Mouse (Mus musculus) MEL (cell line): ENCODE measurements at regions not wholly inside any gene's neighbourhood (a gene's known extent, or its start where the extent isn't known, plus 50 kb on each side); places are given as distances from the start of the nearest gene placed in this dataset.

ENCODE experiments used
- DNase-seq: peaks from one replicate; pipeline ENCODE4 v3.0.0; 2011; ENCODE audit warnings: low read depth, low spot score
- H3K27ac ChIP-seq: 2 replicates; pipeline ENCODE4 v1.5.1; 2012; ENCODE audit warnings: low read depth, mild to moderate bottlenecking, control low read depth, low read length, moderate library complexity; ENCODE audit not compliant: control insufficient read depth
- H3K27me3 ChIP-seq, 2 experiments: fragments of 150-350 bp in 1 of 2; sonication (generic) in 1 of 2; 2 replicates each; pipeline ENCODE4 v1.6.1; 2012; ENCODE audit warnings: low read length in 2 of 2, mild to moderate bottlenecking in 2 of 2, improper control_type of control experiment in 1 of 2, moderate library complexity in 1 of 2; ENCODE audit not compliant: insufficient read depth in 2 of 2, control insufficient read depth in 1 of 2
- H3K36me3 ChIP-seq, 2 experiments: 2 replicates each; pipeline ENCODE4 v1.6.1; 2012 to 2014; ENCODE audit warnings: low read length in 2 of 2, improper control_type of control experiment in 1 of 2, inconsistent platforms in 1 of 2, mild to moderate bottlenecking in 1 of 2; ENCODE audit not compliant: insufficient read depth in 2 of 2, control insufficient read depth in 1 of 2
- H3K4me1 ChIP-seq, 2 experiments: fragments of 150-350 bp in 1 of 2; sonication (generic) in 1 of 2; 2 replicates each; pipeline ENCODE4 v1.6.1; 2012; ENCODE audit warnings: low read length in 2 of 2, improper control_type of control experiment in 1 of 2, mild to moderate bottlenecking in 1 of 2; ENCODE audit not compliant: insufficient read depth in 2 of 2, control insufficient read depth in 1 of 2
- H3K4me3 ChIP-seq, 2 experiments: fragments of 150-350 bp in 1 of 2; sonication (generic) in 1 of 2; 2 replicates each; pipeline ENCODE4 v1.5.1; 2012; ENCODE audit warnings: low read depth in 2 of 2, low read length in 2 of 2, mild to moderate bottlenecking in 2 of 2, moderate library complexity in 2 of 2, control low read depth in 1 of 2, improper control_type of control experiment in 1 of 2; ENCODE audit not compliant: control insufficient read depth in 1 of 2, insufficient read depth in 1 of 2
- H3K79me2 ChIP-seq: 2 replicates; pipeline ENCODE4 v1.6.1; 2012; ENCODE audit warnings: mild to moderate bottlenecking, low read length, moderate library complexity; ENCODE audit not compliant: control insufficient read depth, poor library complexity, insufficient read depth
- H3K9ac ChIP-seq: 2 replicates; pipeline ENCODE4 v1.6.1; 2012; ENCODE audit warnings: low read depth, mild to moderate bottlenecking, control low read depth, low read length, moderate library complexity; ENCODE audit not compliant: control insufficient read depth, poor library complexity, severe bottlenecking
- H3K9me3 ChIP-seq: fragments of 150-350 bp; sonication (generic); replicated peaks from 2 replicates; pipeline ENCODE4 v1.6.1; 2012; ENCODE audit warnings: mild to moderate bottlenecking, low read length, improper control_type of control experiment, moderate library complexity; ENCODE audit not compliant: insufficient read depth
- BHLHE40 ChIP-seq: IDR thresholded peaks from 2 replicates; pipeline ENCODE4 v1.6.1; 2012; ENCODE audit warnings: low read depth, mild to moderate bottlenecking, inconsistent platforms, low read length, improper control_type of control experiment, borderline replicate concordance
- CHD1 ChIP-seq: IDR thresholded peaks from 2 replicates; pipeline ENCODE4 v1.6.1; 2012; ENCODE audit warnings: low read depth, mild to moderate bottlenecking, inconsistent platforms, low read length, improper control_type of control experiment
- CHD2 ChIP-seq: IDR thresholded peaks from 2 replicates; pipeline ENCODE4 v1.6.1; 2011; ENCODE audit warnings: low read length, improper control_type of control experiment
- CTCF ChIP-seq, 3 experiments: IDR thresholded peaks in 2 of 3; conservative IDR thresholded peaks in 1 of 3; 2 replicates each; pipeline ENCODE4 v1.5.1; 2011 to 2012; ENCODE audit warnings: low read length in 3 of 3, low read depth in 2 of 3, mild to moderate bottlenecking in 2 of 3, improper control_type of control experiment in 1 of 3, inconsistent platforms in 1 of 3, mixed read lengths in 1 of 3, moderate library complexity in 1 of 3; ENCODE audit not compliant: control insufficient read depth in 1 of 3, insufficient read depth in 1 of 3, poor library complexity in 1 of 3, severe bottlenecking in 1 of 3
- E2F4 ChIP-seq: IDR thresholded peaks from 2 replicates; pipeline ENCODE4 v1.6.1; 2011; ENCODE audit warnings: low read depth, low read length, improper control_type of control experiment, borderline replicate concordance
- EP300 ChIP-seq, 2 experiments: IDR thresholded peaks; 2 replicates each; pipeline ENCODE4 v1.6.1; 2011; ENCODE audit warnings: improper control_type of control experiment in 2 of 2, low read length in 2 of 2, low read depth in 1 of 2, mild to moderate bottlenecking in 1 of 2
- ETS1 ChIP-seq: IDR thresholded peaks from 2 replicates; pipeline ENCODE4 v1.6.1; 2012; ENCODE audit warnings: low read depth, mild to moderate bottlenecking, inconsistent platforms, low read length, improper control_type of control experiment, moderate library complexity
- GABPA ChIP-seq: IDR thresholded peaks from 2 replicates; pipeline ENCODE4 v1.6.1; 2012; ENCODE audit warnings: low read depth, mild to moderate bottlenecking, inconsistent platforms, low read length, improper control_type of control experiment, moderate library complexity
- HCFC1 ChIP-seq: IDR thresholded peaks from 2 replicates; pipeline ENCODE4 v1.6.1; 2012; ENCODE audit warnings: low read depth, mild to moderate bottlenecking, inconsistent platforms, low read length, improper control_type of control experiment, moderate library complexity
- JUND ChIP-seq: IDR thresholded peaks from 2 replicates; pipeline ENCODE4 v1.6.1; 2011; ENCODE audit warnings: low read depth, mild to moderate bottlenecking, improper control_type of control experiment, low read length
- MAFK ChIP-seq: IDR thresholded peaks from 2 replicates; pipeline ENCODE4 v1.6.1; 2011; ENCODE audit warnings: low read depth, mild to moderate bottlenecking, low read length, improper control_type of control experiment, borderline replicate concordance
- MAX ChIP-seq: IDR thresholded peaks from 2 replicates; pipeline ENCODE4 v1.6.1; 2011; ENCODE audit warnings: low read length, improper control_type of control experiment
- MEF2A ChIP-seq: IDR thresholded peaks from 2 replicates; pipeline ENCODE4 v1.6.1; 2014; ENCODE audit warnings: low read depth, mild to moderate bottlenecking, inconsistent platforms, low read length, improper control_type of control experiment; ENCODE audit not compliant: poor library complexity, insufficient replicate concordance, severe bottlenecking; ENCODE audit errors: extremely low read depth
- MYB ChIP-seq: IDR thresholded peaks from 2 replicates; pipeline ENCODE4 v1.6.1; 2011; ENCODE audit warnings: mild to moderate bottlenecking, low read depth, low read length, improper control_type of control experiment
- MYC ChIP-seq: IDR thresholded peaks from 2 replicates; pipeline ENCODE4 v1.6.1; 2011; ENCODE audit warnings: low read depth, mild to moderate bottlenecking, low read length, improper control_type of control experiment, moderate library complexity
- POLR2A ChIP-seq, 2 experiments: IDR thresholded peaks; 2 replicates each; pipeline ENCODE4 v1.6.1; 2011 to 2012; ENCODE audit warnings: low read length in 2 of 2, mild to moderate bottlenecking in 2 of 2, control low read depth in 1 of 2, improper control_type of control experiment in 1 of 2, low read depth in 1 of 2, moderate library complexity in 1 of 2; ENCODE audit not compliant: control insufficient read depth in 1 of 2, insufficient read depth in 1 of 2, poor library complexity in 1 of 2
- POLR2AphosphoS5 ChIP-seq: IDR thresholded peaks from 2 replicates; pipeline ENCODE4 v1.6.1; 2012; ENCODE audit warnings: low read depth, borderline replicate concordance, mild to moderate bottlenecking, inconsistent platforms, low read length, moderate library complexity, mixed read lengths
- SMC3 ChIP-seq: IDR thresholded peaks from 2 replicates; pipeline ENCODE4 v1.6.1; 2011; ENCODE audit warnings: low read depth, low read length, improper control_type of control experiment
- TAL1 ChIP-seq: IDR thresholded peaks from 2 replicates; pipeline ENCODE4 v1.6.1; 2012; ENCODE audit warnings: mild to moderate bottlenecking, inconsistent platforms, low read length, moderate library complexity, mixed read lengths
- TBP ChIP-seq: IDR thresholded peaks from 2 replicates; pipeline ENCODE4 v1.8.0; 2011; ENCODE audit warnings: low read depth, low read length, improper control_type of control experiment
- UBTF ChIP-seq: IDR thresholded peaks from 2 replicates; pipeline ENCODE4 v1.6.1; 2012; ENCODE audit warnings: low read depth, mild to moderate bottlenecking, inconsistent platforms, low read length, improper control_type of control experiment, moderate library complexity, borderline replicate concordance; ENCODE audit not compliant: insufficient read depth
- USF1 ChIP-seq: IDR thresholded peaks from 2 replicates; pipeline ENCODE4 v1.6.1; 2014; ENCODE audit warnings: low read depth, mild to moderate bottlenecking, inconsistent platforms, low read length, improper control_type of control experiment, moderate library complexity
- USF2 ChIP-seq, 2 experiments: IDR thresholded peaks; 2 replicates each; pipeline ENCODE4 v1.6.1; 2011 to 2012; ENCODE audit warnings: improper control_type of control experiment in 2 of 2, low read length in 2 of 2, borderline replicate concordance in 1 of 2, inconsistent platforms in 1 of 2, low read depth in 1 of 2, mild to moderate bottlenecking in 1 of 2; ENCODE audit not compliant: insufficient read depth in 1 of 2
- ZC3H11A ChIP-seq: IDR thresholded peaks from 2 replicates; pipeline ENCODE4 v1.6.1; 2012; ENCODE audit warnings: low read depth, mild to moderate bottlenecking, inconsistent platforms, low read length, improper control_type of control experiment
- ZNF384 ChIP-seq: IDR thresholded peaks from 2 replicates; pipeline ENCODE4 v1.6.1; 2012; ENCODE audit warnings: low read depth, mild to moderate bottlenecking, inconsistent platforms, low read length, improper control_type of control experiment

- no peak for TF ChIP-seq BHLHE40
- no peak for TF ChIP-seq TBP
- no peak for TF ChIP-seq POLR2AphosphoS5
- TF ChIP-seq ETS1 = no peak
- TF ChIP-seq E2F4 = no peak
- TF ChIP-seq USF2 (IDR thresholded peaks at IDR 0.05; ENCODE audit: borderline replicate concordance in 1 of 2, insufficient read depth in 1 of 2, low read depth in 1 of 2, low read length in 2 of 2) = no peak
- no peak for TF ChIP-seq UBTF
- TF ChIP-seq MYB = no peak
- TF ChIP-seq MEF2A = no peak
- no peak for TF ChIP-seq MYC
- TF ChIP-seq TAL1 = no peak
- TF ChIP-seq SMC3 = no peak
- TF ChIP-seq HCFC1 = no peak
- no peak for TF ChIP-seq CTCF (IDR thresholded peaks at IDR 0.05 in 2 of 3, conservative IDR thresholded peaks at IDR 0.05 in 1 of 3; ENCODE audit: control insufficient read depth in 1 of 3, insufficient read depth in 1 of 3, low read depth in 2 of 3, low read length in 3 of 3, poor library complexity in 1 of 3, severe bottlenecking in 1 of 3)
- TF ChIP-seq GABPA = no peak
- TF ChIP-seq USF1 = no peak
- TF ChIP-seq POLR2A (IDR thresholded peaks at IDR 0.05; ENCODE audit: control insufficient read depth in 1 of 2, insufficient read depth in 1 of 2, low read depth in 1 of 2, low read length in 2 of 2, poor library complexity in 1 of 2) = no peak
- H3K27me3 ChIP-seq = no peaks in the 10 kb centered on the region
Measured at GRCm38 (mm10) chr11:52566026-52566425, 169.8 kb downstream of the 9530068E07Rik start.

GRCm38 (mm10) chr11:52567945-52568687 lies 171.9 kb downstream of the 9530068E07Rik start:
- no peaks in the 10 kb centered on the region for H3K9me3 ChIP-seq
- H3K9ac ChIP-seq = no peak overlapping the region
- H3K36me3 ChIP-seq = no peaks in the 10 kb centered on the region
- TF ChIP-seq MAFK = no peak
- no peak for TF ChIP-seq CHD1
- TF ChIP-seq UBTF = no peak
- no peak for TF ChIP-seq ZNF384
- TF ChIP-seq CHD2 = no peak
- no peak for TF ChIP-seq POLR2A (IDR thresholded peaks at IDR 0.05; ENCODE audit: control insufficient read depth in 1 of 2, insufficient read depth in 1 of 2, low read depth in 1 of 2, low read length in 2 of 2, poor library complexity in 1 of 2)
- no peak for TF ChIP-seq ZC3H11A
- TF ChIP-seq JUND = no peak
- no peak for TF ChIP-seq HCFC1
- TF ChIP-seq MAX = no peak
- no peak for TF ChIP-seq EP300 (IDR thresholded peaks at IDR 0.05; ENCODE audit: low read depth in 1 of 2, low read length in 2 of 2)
- no peak for DNase-seq
- H3K79me2 ChIP-seq = no peaks in the 10 kb centered on the region
- H3K27me3 ChIP-seq = no peaks in the 10 kb centered on the region
- H3K27ac ChIP-seq = no peak overlapping the region
- no peak overlapping the region for H3K4me3 ChIP-seq
- no peaks in the 10 kb centered on the region for H3K4me1 ChIP-seq

More at GRCm38 (mm10) chr11:52566026-52566425, 169.8 kb downstream of the 9530068E07Rik start:
- no peak for DNase-seq
- Histone ChIP-seq H3K9ac (no peak overlapping the region), H3K9me3 (no peaks in the 10 kb centered on the region), H3K36me3 (no peaks in the 10 kb centered on the region), H3K4me3 (no peak overlapping the region), H3K27ac (no peak overlapping the region), H3K4me1 (no peaks in the 10 kb centered on the region), H3K79me2 (no peaks in the 10 kb centered on the region)
